Mouse (Mus musculus): ENCODE measurements around the gene Haus5.
A peak's percentile ranks its signal among the peaks of the same experiment; 100 is the strongest.

- no peak for TF ChIP-seq CTCF (IDR thresholded peaks at IDR 0.05; ENCODE audit: control insufficient read depth, insufficient read depth, low read length)
- TF ChIP-seq POLR2A (IDR thresholded peaks at IDR 0.05; ENCODE audit: borderline replicate concordance, control insufficient read depth, low read depth, low read length) = peak; percentile 56; the same call in 1 of the 2 replicates
Observed at GRCm38 (mm10) chr7:30625530-30626384, 39.0 kb downstream of the Haus5 start, which contains the start of gene Cox6b1.

Measured in bone marrow, adult 2 months (tissue).